Mouse (Mus musculus) mature B cell (primary cell): ENCODE measurements around the gene Ndufc1.
"Not testable (repeated sequence)": the region's sequence is repeated elsewhere in the genome, so short reads cannot be mapped to it uniquely, and the experiment has no call there.

ENCODE experiments used
- in situ Hi-C: fragments of 300-500 bp; cut with MboI; formaldehyde crosslinking; loops from 2 replicates; pipeline ENCODE4 v1.14.3; 2019

Gene Ndufc1

GRCm38 (mm10) chr3:51408561-51409183 lies at the start of gene Ndufc1:
Gene Ndufc1 (minus strand): TSS chr3:51408988.
- in situ Hi-C loops = no loop called here

DNA sequence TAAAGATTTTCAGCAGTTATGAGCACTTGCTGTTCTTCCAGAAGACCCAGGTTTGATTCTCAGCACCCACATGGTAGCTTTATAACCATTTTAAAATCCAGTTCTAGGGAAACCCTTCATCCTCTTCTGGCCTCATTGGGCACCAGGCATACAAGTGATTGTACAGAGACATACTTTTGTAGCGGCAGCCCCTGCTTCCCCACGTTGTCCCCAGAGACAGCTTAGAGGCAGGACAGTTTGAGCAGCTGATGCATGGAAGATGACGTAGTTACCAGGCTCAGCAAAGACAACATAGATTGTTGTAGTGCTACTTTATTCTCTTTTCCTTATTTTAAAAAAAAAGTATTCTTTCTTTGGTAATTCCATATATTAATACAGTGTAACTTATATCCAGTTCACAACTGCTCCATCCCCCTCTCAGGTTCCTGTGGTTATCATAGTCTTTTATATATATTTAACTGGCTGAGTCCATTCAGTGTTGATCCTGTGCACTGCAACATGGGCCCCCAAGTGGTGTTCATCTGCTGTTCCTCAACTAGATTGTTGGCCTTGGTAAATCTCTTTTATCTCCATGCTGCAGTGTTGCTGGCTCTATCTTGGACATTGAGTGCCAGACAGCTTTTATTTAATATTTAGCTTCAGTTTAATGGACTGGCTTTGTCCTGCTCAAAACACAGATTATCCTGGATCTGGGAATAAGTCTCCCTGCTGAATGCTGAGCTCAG lies 26.2 kb upstream of the Ndufc1 start:
- in situ Hi-C loops = no loop called here

- in situ Hi-C loops = not testable (repeated sequence)
Observed at GRCm38 (mm10) chr3:51434364-51434763, 25.6 kb upstream of the Ndufc1 start.

- in situ Hi-C loops = no loop called here
Observed at GRCm38 (mm10) chr3:51425394-51425793, 16.6 kb upstream of the Ndufc1 start.

DNA sequence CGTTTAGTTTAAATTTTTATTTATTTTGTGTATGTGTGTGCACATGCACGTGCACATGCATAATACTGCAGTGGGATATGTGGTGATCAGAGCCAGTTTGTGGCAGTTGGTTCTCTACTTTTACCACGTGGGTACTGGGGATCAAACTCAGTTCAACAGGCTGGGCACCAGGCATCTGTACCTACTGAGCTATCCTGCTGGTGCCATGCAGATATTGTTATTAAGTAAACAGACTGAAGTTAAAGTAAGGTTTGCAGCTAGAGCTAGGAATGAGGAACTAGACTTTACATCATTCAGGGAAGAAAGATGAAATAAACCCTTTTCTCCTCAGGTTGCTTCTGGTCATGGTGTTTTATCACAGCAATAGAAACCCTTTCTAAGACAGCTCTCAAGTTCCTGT lies 13.1 kb upstream of the Ndufc1 start:
- in situ Hi-C loops = no loop called here

DNA sequence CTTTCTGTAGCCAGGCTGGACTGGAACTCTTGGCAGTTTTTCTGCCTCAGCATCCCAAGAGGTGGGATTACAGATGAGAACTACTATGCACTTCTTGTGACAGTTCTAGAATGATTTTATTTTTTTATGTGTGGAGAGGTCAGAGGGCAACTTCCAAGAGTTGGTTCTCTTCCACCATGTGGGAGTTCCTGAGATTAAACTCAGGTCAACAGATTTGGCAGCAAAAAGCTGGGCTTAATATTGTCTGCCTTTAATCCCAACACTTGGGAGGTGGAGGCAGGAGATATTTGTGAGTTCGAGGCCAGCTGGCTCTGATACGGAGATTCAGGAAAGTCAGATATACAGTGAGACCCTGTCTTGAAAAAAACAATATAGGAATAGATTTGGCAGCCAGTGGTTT lies 9.2 kb upstream of the Ndufc1 start:
- in situ Hi-C loops = no loop called here

- in situ Hi-C loops = no loop called here
Observed at GRCm38 (mm10) chr3:51417485-51417884, 8.7 kb upstream of the Ndufc1 start.

DNA sequence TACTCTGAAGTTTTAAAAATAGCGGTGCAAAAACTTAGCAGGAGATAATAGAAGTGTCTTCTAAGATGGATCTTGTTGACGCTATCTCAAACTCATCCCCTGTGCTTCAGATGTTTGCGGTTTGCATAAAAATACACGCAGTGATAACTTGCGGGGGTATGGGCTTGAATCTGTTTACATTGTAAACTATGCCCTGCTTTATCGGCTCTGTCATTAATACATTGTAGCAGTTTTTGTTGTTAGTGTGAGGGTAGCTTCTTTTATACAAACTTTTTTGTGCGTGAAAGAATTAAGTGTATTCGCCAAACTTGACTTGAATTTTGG lies 8.3 kb upstream of the Ndufc1 start:
- in situ Hi-C loops = no loop called here

- in situ Hi-C loops = no loop called here
Observed at GRCm38 (mm10) chr3:51416364-51417134, 7.8 kb upstream of the Ndufc1 start.

DNA sequence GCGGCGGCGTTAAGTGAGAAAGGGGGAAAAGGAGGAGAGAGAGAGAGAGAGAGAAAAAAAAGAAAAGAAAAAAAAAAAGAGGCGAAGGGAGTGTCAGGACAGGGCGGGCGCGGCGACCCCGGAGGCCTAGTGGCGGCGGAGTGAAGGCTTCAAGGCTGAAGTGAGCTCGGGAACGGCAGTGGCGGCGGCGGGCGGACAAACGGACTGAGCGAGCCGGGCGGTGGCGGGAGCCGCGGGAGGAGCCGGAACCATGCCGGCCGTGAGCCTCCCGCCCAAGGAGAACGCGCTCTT lies 7.2 kb upstream of the Ndufc1 start:
- in situ Hi-C loops = no loop called here

DNA sequence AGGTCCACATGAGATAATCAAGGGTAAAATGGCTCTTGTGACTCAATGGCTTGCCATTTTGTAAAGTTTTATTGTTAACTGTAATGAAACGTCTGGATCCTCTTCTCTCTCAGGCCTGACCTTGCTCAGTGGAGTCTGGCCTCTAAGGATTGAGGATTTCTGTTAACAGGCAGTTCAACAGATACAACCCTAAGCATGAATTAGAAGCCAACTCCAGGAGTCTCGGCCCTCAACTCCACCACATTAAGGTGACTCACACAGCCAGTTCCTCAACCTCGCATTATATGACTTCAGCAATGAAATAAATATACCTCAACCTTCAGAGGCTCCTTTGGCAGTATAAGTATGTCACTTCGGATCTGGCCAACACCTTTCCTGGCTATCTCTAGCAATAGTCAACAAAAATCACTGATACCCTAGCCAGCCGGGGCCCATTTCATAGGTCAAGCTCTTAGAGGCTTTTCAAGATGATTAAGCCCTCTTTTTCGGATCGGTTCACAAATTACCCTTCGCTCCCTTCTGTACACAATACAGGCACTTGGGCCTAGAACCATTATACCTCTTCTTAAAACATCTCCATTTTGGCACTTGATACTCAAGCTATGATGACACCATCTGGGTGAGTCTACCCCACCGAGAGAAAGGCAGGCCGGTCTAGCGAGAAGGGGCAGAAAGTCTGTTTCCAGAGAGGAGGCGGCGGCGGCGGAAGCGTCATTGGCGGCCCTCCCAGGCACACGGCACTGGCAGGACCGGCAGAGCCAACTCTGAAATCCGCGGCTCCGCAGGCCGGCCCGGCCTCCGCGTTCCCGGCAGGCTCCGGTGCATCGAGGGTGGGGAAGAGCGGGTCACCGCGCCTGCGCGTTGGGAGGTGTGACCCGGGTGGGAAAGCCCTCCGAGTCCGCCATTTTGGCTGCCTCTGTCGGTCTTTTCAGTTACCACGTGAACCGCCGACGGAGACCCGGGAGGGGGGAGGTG lies 6.6 kb upstream of the Ndufc1 start, which contains the start of gene Naa15:
TSS of gene Naa15 (plus strand) at position 51 of the 975 bp plus-strand sequence.
- in situ Hi-C loops = no loop called here

DNA sequence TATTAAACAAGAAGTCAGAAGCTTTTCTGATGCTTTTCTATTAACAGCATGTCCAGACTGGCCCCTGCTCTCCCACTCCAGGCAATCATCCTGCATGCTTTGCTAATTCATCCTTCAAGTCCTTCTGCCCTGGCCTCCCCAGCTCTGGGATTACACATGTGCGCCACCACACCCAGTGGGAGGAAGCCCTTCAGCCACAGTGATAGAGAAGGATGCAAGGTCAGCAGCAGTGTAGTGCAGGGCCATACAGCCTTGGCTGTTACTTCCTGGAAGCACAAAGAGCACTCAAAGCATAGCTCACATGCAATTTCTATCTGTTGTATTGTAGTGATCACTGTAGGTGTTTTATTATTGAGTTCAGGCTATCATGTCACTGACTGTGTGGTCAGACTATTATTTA lies 4.5 kb upstream of the Ndufc1 start:
- in situ Hi-C loops = no loop called here

GRCm38 (mm10) chr3:51412457-51412856 lies 3.7 kb upstream of the Ndufc1 start:
- in situ Hi-C loops = no loop called here

- in situ Hi-C loops = no loop called here
Observed at GRCm38 (mm10) chr3:51407870-51408560, 773 bp downstream of the Ndufc1 start.

- in situ Hi-C loops = no loop called here
Observed at GRCm38 (mm10) chr3:51402628-51403027, 6.2 kb downstream of the Ndufc1 start.

DNA sequence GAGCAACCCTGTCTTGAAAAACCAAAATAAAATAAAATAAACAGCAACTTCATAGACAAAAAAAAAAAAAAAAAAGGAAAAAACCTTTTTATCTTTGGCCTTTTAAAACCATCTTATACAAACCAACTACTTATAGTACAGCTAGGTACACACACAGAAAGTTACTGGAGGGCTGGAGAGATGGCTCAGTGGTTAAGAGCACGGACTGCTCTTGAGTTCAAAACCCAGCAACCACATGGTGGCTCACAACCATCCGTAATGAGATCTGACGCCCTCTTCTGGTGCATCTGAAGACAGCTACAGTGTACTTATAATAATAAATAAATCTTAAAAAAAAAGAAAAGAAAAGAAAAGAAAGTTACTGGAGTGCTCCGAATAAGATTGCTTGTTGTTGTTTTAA lies 6.7 kb downstream of the Ndufc1 start:
- in situ Hi-C loops = not testable (repeated sequence)

DNA sequence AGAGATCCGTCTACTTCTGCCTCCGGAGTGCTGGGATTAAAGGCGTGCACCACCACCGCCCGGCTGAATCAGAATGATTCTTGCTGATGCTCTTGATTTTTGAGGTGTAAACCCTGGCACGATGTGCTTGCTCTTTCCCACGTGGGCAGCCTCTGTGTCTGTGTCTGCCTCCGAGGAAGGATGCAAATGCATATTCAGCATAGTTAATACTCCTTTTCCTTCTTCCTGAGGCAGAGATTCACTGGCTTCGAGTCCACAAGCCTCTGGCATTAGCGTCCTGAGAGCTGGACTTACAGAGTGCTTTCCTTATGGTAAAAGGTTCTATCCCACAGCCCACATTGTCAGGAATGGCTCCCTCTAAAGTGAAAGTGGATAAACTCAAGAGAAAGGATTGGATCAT lies 8.1 kb downstream of the Ndufc1 start:
- in situ Hi-C loops = no loop called here

- in situ Hi-C loops = no loop called here
Observed at GRCm38 (mm10) chr3:51399531-51399930, 9.3 kb downstream of the Ndufc1 start.

GRCm38 (mm10) chr3:51398667-51399066 lies 10.1 kb downstream of the Ndufc1 start:
- in situ Hi-C loops = no loop called here

GRCm38 (mm10) chr3:51397700-51398299 lies 11.0 kb downstream of the Ndufc1 start:
- in situ Hi-C loops = no loop called here
